Mouse (Mus musculus): ENCODE results near the gene Gm5152.
"Not testable (repeated sequence)": the region's sequence is repeated elsewhere in the genome, so short reads cannot be mapped to it uniquely, and the experiment has no call there.

Gene Gm5152

GRCm38 (mm10) chr5:10246426-10246825, at the start of gene Gm5152:
Gene Gm5152 (minus strand): TSS chr5:10246526.
- not testable (repeated sequence) for DNase-seq

GRCm38 (mm10) chr5:10254768-10255167, 8.4 kb upstream of the Gm5152 start:
- not testable (repeated sequence) for DNase-seq

- not testable (repeated sequence) for DNase-seq
Observed at GRCm38 (mm10) chr5:10245770-10246169, 556 bp downstream of the Gm5152 start.

- not testable (repeated sequence) for DNase-seq
Observed at GRCm38 (mm10) chr5:10240436-10240835, 5.9 kb downstream of the Gm5152 start.

GRCm38 (mm10) chr5:10220317-10220716, 26.0 kb downstream of the Gm5152 start:
- DNase-seq, result no peak

GRCm38 (mm10) chr5:10203067-10203466, 43.3 kb downstream of the Gm5152 start:
- DNase-seq, result no peak

- DNase-seq, result no peak
Observed at GRCm38 (mm10) chr5:10196880-10197279, 49.4 kb downstream of the Gm5152 start.

Measured in thymus, postnatal 4 days (tissue).